Mouse (Mus musculus) intestine, postnatal 0 days (tissue): ENCODE results near the gene Sbk3. TPM values are rescaled to one million over a fixed set of nuclear protein-coding genes. Genes with fewer than 3 reads are reported as not detected.

Source experiments
- ATAC-seq: fragments of 200-750 bp; cut with Nextera tagmentation; 2 replicates; pipeline ENCODE4 v1.8.0; 2017; ENCODE audit warnings: mild to moderate bottlenecking, moderate TSS enrichment, moderate library complexity
- H3K27ac ChIP-seq: fragments of 300-500 bp; sonication (generic); 2 replicates; pipeline ENCODE4 v1.5.1; 2014; ENCODE audit warnings: mild to moderate bottlenecking, low read depth, low read length, moderate library complexity
- H3K27me3 ChIP-seq: fragments of 300-500 bp; sonication (generic); replicated peaks from 2 replicates; pipeline ENCODE4 v1.6.1; 2014; ENCODE audit warnings: low read length, mixed read lengths; ENCODE audit not compliant: control insufficient read depth, insufficient read depth
- H3K36me3 ChIP-seq: fragments of 300-500 bp; sonication (generic); 2 replicates; pipeline ENCODE4 v1.6.1; 2014; ENCODE audit warnings: mild to moderate bottlenecking, moderate library complexity; ENCODE audit not compliant: control insufficient read depth, insufficient read depth
- H3K4me1 ChIP-seq: fragments of 300-500 bp; sonication (generic); replicated peaks from 2 replicates; pipeline ENCODE4 v1.6.1; 2014; ENCODE audit warnings: antibody characterized with exemption, low read length, mixed read lengths; ENCODE audit not compliant: control insufficient read depth, insufficient read depth
- H3K4me2 ChIP-seq: fragments of 300-500 bp; sonication (generic); replicated peaks from 2 replicates; pipeline ENCODE4 v1.6.1; 2014; ENCODE audit warnings: low read depth, mild to moderate bottlenecking, moderate library complexity
- H3K4me3 ChIP-seq: fragments of 300-500 bp; sonication (generic); 2 replicates; pipeline ENCODE4 v1.5.1; 2014; ENCODE audit warnings: low read depth, low read length
- H3K9ac ChIP-seq: fragments of 300-500 bp; sonication (generic); 2 replicates; pipeline ENCODE4 v1.6.1; 2014; ENCODE audit warnings: mild to moderate bottlenecking, low read depth, low read length
- H3K9me3 ChIP-seq: fragments of 300-500 bp; sonication (generic); 2 replicates; pipeline ENCODE4 v1.6.1; 2016; ENCODE audit warnings: mixed run types; ENCODE audit not compliant: control insufficient read depth
- CTCF ChIP-seq: sonication (generic); IDR thresholded peaks from 2 replicates; pipeline ENCODE4 v1.5.1; 2016; ENCODE audit warnings: low read depth, mild to moderate bottlenecking, control low read depth, antibody characterized with exemption, moderate library complexity
- WGBS: fragments of 180-500 bp; shearing (Covaris S2); extraction: QIAGEN DNeasy Blood & Tissue Kit; methylation state at CpG from one replicate; pipeline ENCODE4 v1.1.7; 2014; 5-methylcytosine and 5-hydroxymethylcytosine counted together
- polyA plus RNA-seq: library from polyadenylated mRNA; unstranded; fragments of >200 nt; fragmentation: Nextera tagmentation; extraction: Ambion mirVana; gene quantifications from 2 replicates; pipeline ENCODE4 v1.2.1, GENCODE M21; 2015

Sbk3 gene
- polyA plus RNA-seq, 1 experiment from 2014 or later = not detected

DNA sequence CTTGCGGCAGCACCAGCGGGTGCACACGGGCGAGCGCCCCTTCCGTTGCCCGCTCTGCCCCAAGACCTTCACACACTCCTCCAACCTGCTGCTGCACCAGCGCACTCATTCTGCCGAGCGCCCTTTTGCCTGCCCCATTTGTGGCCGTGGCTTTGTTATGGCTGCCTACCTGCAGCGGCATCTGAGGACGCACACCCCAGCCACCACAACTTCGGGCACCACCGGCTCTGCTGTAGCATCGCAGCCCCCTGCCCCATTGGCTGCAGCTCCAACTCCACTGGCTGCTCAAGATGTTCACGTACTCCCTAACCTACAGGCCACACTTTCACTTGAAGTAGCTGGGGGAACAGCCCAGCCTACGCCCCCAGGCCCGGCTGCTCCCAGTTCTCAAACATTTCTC, 50.5 kb downstream of the Sbk3 start:
- Histone ChIP-seq H3K36me3 (peaks cover 36% of the 10 kb centered on the region), H3K4me3 (no peak overlapping the region), H3K4me1 (0 out of 2 replicates have a peak, but pooled peaks cover 12% of the 10 kb centered on the region), H3K4me2 (no peak overlapping the region), H3K27ac (no peak overlapping the region), H3K9ac (no peak overlapping the region), H3K9me3 (no peaks in the 10 kb centered on the region), H3K27me3 (0 out of 2 replicates have a peak, but pooled peaks cover 6% of the 10 kb centered on the region)
- WGBS = 90% methylated on average over 19 of the region's 19 CpGs
- no peak for TF ChIP-seq CTCF
- no peak for ATAC-seq

DNA sequence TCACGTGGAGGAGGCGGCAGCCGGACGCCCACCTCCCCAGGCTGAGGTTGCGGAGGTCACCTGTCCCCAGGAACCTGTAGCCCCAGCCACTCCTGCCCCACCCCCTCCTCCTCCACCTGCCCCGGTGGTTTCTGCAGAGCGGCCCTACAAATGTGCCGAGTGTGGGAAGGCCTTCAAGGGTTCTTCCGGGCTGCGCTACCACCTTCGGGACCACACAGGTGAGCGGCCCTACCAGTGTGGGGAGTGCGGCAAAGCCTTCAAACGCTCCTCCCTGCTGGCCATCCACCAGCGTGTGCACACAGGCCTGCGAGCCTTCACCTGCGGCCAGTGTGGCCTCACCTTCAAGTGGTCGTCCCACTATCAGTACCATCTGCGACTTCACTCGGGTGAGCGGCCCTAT, 51.0 kb downstream of the Sbk3 start:
- 0 out of 2 replicates have a peak, but pooled peaks cover 6% of the 10 kb centered on the region for H3K27me3 ChIP-seq
- no peak overlapping the region for H3K4me3 ChIP-seq
- WGBS = 91% methylated on average over 21 of the region's 21 CpGs
- 0 out of 2 replicates have a peak, but pooled peaks cover 12% of the 10 kb centered on the region for H3K4me1 ChIP-seq
- H3K27ac ChIP-seq = no peak overlapping the region
- no peak for ATAC-seq
- no peak overlapping the region for H3K9ac ChIP-seq
- no peak for TF ChIP-seq CTCF
- H3K36me3 ChIP-seq = peaks cover 36% of the 10 kb centered on the region
- H3K9me3 ChIP-seq = no peaks in the 10 kb centered on the region
- no peak overlapping the region for H3K4me2 ChIP-seq

GRCm38 (mm10) chr7:4919096-4919495, 51.9 kb downstream of the Sbk3 start:
- 0 out of 2 replicates have a peak, but pooled peaks cover 10% of the 10 kb centered on the region for H3K4me1 ChIP-seq
- H3K9me3 ChIP-seq = no peaks in the 10 kb centered on the region
- H3K4me3 ChIP-seq = no peak overlapping the region
- no peak for ATAC-seq
- no peak overlapping the region for H3K4me2 ChIP-seq
- H3K27ac ChIP-seq = no peak overlapping the region
- no peak overlapping the region for H3K9ac ChIP-seq
- 0 out of 2 replicates have a peak, but pooled peaks cover 6% of the 10 kb centered on the region for H3K27me3 ChIP-seq
- 80% methylated on average over 21 of the region's 21 CpGs for WGBS
- TF ChIP-seq CTCF = no peak
- H3K36me3 ChIP-seq = peaks cover 36% of the 10 kb centered on the region

GRCm38 (mm10) chr7:4918681-4919080, 52.3 kb downstream of the Sbk3 start:
- Histone ChIP-seq H3K9me3 (no peaks in the 10 kb centered on the region), H3K9ac (no peak overlapping the region), H3K4me3 (no peak overlapping the region), H3K4me1 (0 out of 2 replicates have a peak, but pooled peaks cover 8% of the 10 kb centered on the region), H3K27me3 (0 out of 2 replicates have a peak, but pooled peaks cover 6% of the 10 kb centered on the region), H3K36me3 (peaks cover 36% of the 10 kb centered on the region), H3K4me2 (no peak overlapping the region), H3K27ac (no peak overlapping the region)
- 92% methylated on average over 15 of the region's 15 CpGs for WGBS
- no peak for ATAC-seq
- no peak for TF ChIP-seq CTCF

- no peak for TF ChIP-seq CTCF
- H3K4me2 ChIP-seq = no peak overlapping the region
Measured at GRCm38 (mm10) chr7:4917494-4917893, 53.5 kb downstream of the Sbk3 start.

GRCm38 (mm10) chr7:4915669-4916416, 55.1 kb downstream of the Sbk3 start:
- peak overlapping the region; percentile 75 for H3K4me2 ChIP-seq
- H3K4me3 ChIP-seq = peak overlapping the region; percentile 76
- H3K36me3 ChIP-seq = peaks cover 36% of the 10 kb centered on the region
- TF ChIP-seq CTCF = no peak
- ATAC-seq = peak; percentile 59
- H3K9me3 ChIP-seq = no peaks in the 10 kb centered on the region
- no peaks in the 10 kb centered on the region for H3K27me3 ChIP-seq
- WGBS = 12% methylated on average over 14 of the region's 14 CpGs
- H3K4me1 ChIP-seq = 0 out of 2 replicates have a peak, but pooled peaks cover 3% of the 10 kb centered on the region
- H3K9ac ChIP-seq = peak overlapping the region; percentile 78
- peak overlapping the region; percentile 94; the same call in 1 of the 2 replicates for H3K27ac ChIP-seq

More at GRCm38 (mm10) chr7:4917494-4917893, 53.5 kb downstream of the Sbk3 start:
- Histone ChIP-seq H3K27me3 (no peaks in the 10 kb centered on the region), H3K27ac (no peak overlapping the region), H3K9ac (no peak overlapping the region), H3K4me3 (no peak overlapping the region), H3K9me3 (no peaks in the 10 kb centered on the region), H3K4me1 (0 out of 2 replicates have a peak, but pooled peaks cover 4% of the 10 kb centered on the region), H3K36me3 (peaks cover 36% of the 10 kb centered on the region)
- 98% methylated on average over 2 of the region's 2 CpGs for WGBS
- ATAC-seq = no peak

Other genes starting within 250 kb of the Sbk3 start
- gene Tmem150b, start 245.9 kb downstream of the Sbk3 start, polyA plus RNA-seq = 20.7 and 21.5 TPM in 2 replicates
- 35.8 and 40.2 TPM in 2 replicates for gene Kmt5c, start 231.1 kb downstream of the Sbk3 start, polyA plus RNA-seq
- gene Cox6b2, start 218.1 kb downstream of the Sbk3 start, polyA plus RNA-seq = 48.5 and 48.8 TPM in 2 replicates
- not detected in 2 replicates for gene Fam71e2, start 199.9 kb downstream of the Sbk3 start, polyA plus RNA-seq
- gene Il11, start 188.3 kb downstream of the Sbk3 start, polyA plus RNA-seq = 0.12 and 0.30 TPM in 2 replicates
- gene Tmem190, start 188.2 kb downstream of the Sbk3 start, polyA plus RNA-seq = 0.59 TPM in 1 of 2 replicates, not detected in the other
- 74.3 and 75.5 TPM in 2 replicates for gene Tmem238, start 181.5 kb downstream of the Sbk3 start, polyA plus RNA-seq
- 419 and 467 TPM in 2 replicates for gene Rpl28, start 178.3 kb downstream of the Sbk3 start, polyA plus RNA-seq
- gene Ube2s, start 158.6 kb downstream of the Sbk3 start, polyA plus RNA-seq = 116 and 126 TPM in 2 replicates
- gene Shisa7, start 126.5 kb downstream of the Sbk3 start, polyA plus RNA-seq = 0.07 and 0.09 TPM in 2 replicates
- 12.5 and 15.5 TPM in 2 replicates for gene Isoc2b, start 100.9 kb downstream of the Sbk3 start, polyA plus RNA-seq
- 1.3 and 1.6 TPM in 2 replicates for gene Isoc2a, start 94.0 kb downstream of the Sbk3 start, polyA plus RNA-seq
- not detected in 2 replicates for gene Gm36210, start 64.7 kb downstream of the Sbk3 start, polyA plus RNA-seq
- gene Zfp628, start 56.0 kb downstream of the Sbk3 start, polyA plus RNA-seq = 2.9 TPM in 2 replicates
- 1.5 and 1.9 TPM in 2 replicates for gene Nat14, start 49.1 kb downstream of the Sbk3 start, polyA plus RNA-seq
- 2.3 and 2.6 TPM in 2 replicates for gene Ssc5d, start 45.4 kb downstream of the Sbk3 start, polyA plus RNA-seq
- gene Sbk2, start 6.8 kb downstream of the Sbk3 start, polyA plus RNA-seq = 0.47 and 0.76 TPM in 2 replicates
- 10.5 and 12.9 TPM in 2 replicates for gene Zfp579, start 25.0 kb upstream of the Sbk3 start, polyA plus RNA-seq
- gene Zfp524, start 43.2 kb upstream of the Sbk3 start, polyA plus RNA-seq = 21.9 and 22.6 TPM in 2 replicates
- 15.5 and 16.1 TPM in 2 replicates for gene Fiz1, start 43.5 kb upstream of the Sbk3 start, polyA plus RNA-seq
- 4.4 and 4.7 TPM in 2 replicates for gene Gm44973, start 44.3 kb upstream of the Sbk3 start, polyA plus RNA-seq
- 2.3 and 2.6 TPM in 2 replicates for gene Zfp865, start 49.2 kb upstream of the Sbk3 start, polyA plus RNA-seq
- gene Ccdc106, start 49.4 kb upstream of the Sbk3 start, polyA plus RNA-seq = 8.3 and 8.8 TPM in 2 replicates
- gene 4632433K11Rik, start 63.0 kb upstream of the Sbk3 start, polyA plus RNA-seq = not detected in 2 replicates
- 6.4 and 6.5 TPM in 2 replicates for gene Zfp784, start 67.3 kb upstream of the Sbk3 start, polyA plus RNA-seq
- 15.8 and 16.9 TPM in 2 replicates for gene Zfp580, start 80.4 kb upstream of the Sbk3 start, polyA plus RNA-seq
- gene U2af2, start 91.0 kb upstream of the Sbk3 start, polyA plus RNA-seq = 48.3 and 51.4 TPM in 2 replicates
- 98.0 and 106 TPM in 2 replicates for gene Epn1, start 109.1 kb upstream of the Sbk3 start, polyA plus RNA-seq
- not detected in 2 replicates for gene Rfpl4, start 145.8 kb upstream of the Sbk3 start, polyA plus RNA-seq
- gene Rasl2-9, start 154.8 kb upstream of the Sbk3 start, polyA plus RNA-seq = 1.6 and 2.3 TPM in 2 replicates
- gene Vmn1r55, start 178.5 kb upstream of the Sbk3 start, polyA plus RNA-seq = not detected in 2 replicates
- not detected in 2 replicates for gene Vmn1r56, start 225.6 kb upstream of the Sbk3 start, polyA plus RNA-seq
- not detected in 2 replicates for gene Vmn1r57, start 247.3 kb upstream of the Sbk3 start, polyA plus RNA-seq